Mouse (Mus musculus) cerebellum, adult 11 months (tissue): ENCODE data around the gene Egr4.

Source experiments
- DNase-seq: peaks from one replicate; pipeline ENCODE4 v3.0.0; 2022

Egr4 gene

DNA sequence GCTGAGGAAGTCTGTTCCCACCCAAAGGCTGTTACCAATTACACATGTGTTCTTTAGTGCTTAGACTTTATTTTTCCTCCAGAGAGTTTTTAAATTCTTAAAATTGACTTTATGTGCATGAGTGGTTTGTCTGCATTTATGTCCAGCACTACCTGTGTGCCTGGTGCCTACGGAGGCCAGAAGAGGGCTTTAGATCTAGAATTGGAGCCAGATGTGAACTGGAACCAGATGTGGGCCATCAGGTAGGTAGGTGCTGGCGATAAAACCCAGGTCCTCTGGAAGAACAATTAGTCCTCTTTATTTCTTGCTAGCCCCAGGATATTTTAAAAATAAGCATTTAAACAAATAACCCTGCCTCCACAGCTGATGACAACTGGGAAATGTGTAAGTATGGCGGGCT is 21.8 kb downstream of the Egr4 start:
- no peak for DNase-seq

DNA sequence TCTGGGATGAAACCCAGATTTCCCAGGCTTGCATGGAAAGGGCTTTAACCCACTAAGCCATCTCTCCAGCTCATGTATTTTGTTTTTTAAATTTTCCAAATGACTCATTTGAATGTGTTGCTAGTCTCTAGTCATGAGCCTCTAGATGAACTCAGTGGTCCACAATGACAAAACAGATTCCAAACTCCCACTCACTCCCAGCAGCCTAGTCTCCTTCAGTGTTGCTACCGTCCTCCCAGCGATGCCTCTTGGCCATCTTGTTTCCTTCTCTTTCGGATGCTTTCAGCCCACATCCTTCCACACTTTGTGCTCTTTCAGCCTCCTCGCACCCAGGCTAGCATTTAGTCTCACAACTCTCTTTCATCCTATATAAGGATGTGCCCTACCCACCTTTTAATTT is 23.1 kb downstream of the Egr4 start:
- DNase-seq = no peak

DNA sequence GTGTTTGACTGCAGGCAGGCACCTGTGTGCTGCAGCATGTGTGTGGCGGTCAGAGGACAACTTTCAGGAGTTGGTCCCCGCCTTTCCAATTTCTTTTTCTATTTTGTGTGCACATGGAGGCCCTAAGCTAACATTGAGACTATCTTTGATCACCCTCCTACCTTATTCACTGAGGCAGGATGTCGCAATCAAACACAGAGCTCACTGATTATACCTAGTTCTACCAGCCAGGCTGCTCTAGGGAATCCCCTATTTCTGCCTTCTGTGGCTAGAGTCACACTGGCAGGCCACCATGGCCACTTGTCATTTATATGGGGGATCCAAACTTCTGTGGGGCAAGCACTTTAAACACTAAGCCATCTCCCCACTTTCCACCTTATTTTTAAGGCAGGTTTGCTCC is 23.7 kb downstream of the Egr4 start:
- no peak for DNase-seq

DNA sequence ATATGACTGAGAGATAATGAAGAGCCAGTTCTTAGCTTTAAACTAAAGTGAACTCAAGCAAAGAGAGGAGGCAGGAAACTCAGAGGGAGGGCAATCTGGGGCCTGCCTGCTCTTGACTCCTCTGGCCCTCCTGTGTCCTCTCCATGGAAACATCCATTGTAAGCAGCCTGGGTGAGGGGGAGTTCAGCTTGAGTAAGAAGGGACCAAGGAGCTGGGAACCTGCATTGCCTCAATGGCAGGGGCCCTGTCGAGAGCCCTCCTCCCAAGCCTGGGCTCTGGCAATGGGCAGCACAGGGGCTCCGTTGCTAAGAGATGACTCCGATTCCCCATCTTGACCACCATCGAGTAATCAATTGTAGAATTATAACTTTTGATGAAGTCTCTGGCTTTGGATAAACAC is 24.9 kb downstream of the Egr4 start:
- no peak for DNase-seq

DNA sequence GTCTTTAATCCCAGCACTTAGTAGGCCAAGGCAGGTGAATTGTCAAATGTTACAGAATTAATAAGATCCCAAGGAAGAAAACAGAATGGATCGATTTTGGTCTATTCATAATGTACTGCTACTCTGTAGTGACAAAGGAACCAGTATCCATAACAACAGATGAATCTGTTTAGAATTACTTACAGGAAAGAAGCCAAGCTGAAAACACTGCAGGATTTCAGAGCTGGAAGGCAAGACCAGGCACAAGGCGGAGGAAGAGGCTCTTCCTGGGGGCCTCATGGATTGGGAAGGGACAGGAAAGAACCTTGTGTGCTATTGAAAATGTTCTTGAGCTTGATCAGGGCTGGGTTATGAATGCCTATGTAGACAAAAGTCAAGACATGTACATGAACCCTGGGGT is 27.7 kb downstream of the Egr4 start:
- no peak for DNase-seq

DNA sequence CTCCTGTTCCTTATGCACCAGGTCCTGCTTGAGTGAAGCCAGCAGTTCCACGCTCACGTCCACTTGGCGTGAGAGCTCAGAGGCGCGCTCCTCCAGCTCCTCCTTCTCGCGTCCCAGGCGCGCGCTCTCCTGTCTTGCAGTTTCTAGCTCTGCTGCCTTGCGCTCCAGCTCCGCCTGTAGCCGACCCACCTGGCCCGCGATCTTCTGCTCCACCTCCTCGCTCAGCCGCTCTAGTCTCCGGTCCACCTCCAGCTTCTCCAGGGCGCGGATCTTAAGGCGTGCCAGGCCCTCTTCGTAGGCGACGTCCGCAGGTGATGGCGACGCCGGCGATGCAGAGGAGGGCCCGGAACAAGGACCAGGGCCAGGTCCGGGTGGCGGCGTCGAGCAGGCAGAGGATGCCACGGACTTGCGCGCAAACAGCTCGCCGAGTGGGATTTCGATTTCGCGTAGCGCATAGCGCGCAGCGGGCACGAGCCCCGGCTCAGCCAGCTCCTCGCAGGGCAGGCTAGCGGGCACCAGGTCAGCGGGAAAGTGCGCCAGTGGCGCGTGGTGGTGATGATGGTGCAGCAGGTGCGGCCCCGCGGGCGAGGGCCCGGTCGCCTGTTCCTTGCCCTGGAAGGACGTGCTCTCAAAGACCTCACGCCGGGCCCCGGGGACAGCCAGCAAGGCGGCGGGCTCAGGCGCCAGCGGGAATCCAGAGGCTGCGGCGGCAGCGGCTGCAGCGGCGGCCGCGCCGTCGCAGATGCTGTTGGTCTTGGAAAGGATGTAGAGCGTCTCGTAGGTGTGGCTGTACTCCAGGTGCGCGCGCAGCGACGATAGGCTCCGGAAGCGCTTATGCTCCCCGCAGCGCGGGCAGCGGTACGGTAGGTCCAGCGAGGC is 29.3 kb downstream of the Egr4 start:
- peak; percentile 36 for DNase-seq

DNA sequence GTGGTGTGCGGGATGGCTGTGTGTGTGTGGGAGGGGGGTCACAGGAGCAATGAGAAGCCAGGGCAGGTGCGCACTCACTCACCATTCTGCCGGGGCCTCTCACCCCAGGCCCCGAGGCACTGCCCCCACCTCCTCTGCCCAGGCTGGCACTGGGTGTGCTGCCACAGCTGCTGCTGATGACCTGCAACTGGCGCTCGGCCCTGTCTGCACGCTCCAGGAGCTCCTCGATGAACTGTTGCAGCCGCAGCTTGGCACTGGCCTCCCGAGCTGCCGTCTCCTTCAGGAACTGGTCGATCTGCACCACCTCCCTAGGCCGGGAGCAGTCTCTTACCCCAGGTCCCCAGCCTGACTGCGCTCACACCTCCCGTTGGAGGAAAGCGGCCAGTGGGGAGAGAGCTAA is 32.7 kb downstream of the Egr4 start:
- no peak for DNase-seq

DNA sequence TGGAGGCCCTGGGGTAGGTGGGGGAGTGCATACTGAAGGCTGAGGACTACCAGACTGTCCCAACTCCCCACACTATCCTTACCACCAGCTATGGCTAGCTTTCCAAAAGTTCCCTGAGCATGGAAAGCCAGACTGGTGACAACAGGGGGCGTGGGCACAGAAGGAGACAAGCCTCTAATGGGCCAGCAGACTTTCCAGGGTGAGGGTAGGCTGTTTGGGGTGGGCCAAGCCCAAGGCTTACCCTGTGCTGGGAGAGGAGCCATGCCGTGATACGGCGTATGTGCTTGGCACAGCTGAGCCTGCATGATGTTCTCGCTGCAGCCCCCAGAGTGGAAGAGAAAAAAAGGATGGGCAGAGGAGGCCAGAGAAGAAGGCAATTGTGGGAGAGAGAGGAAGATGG is 33.4 kb downstream of the Egr4 start:
- no peak for DNase-seq

DNA sequence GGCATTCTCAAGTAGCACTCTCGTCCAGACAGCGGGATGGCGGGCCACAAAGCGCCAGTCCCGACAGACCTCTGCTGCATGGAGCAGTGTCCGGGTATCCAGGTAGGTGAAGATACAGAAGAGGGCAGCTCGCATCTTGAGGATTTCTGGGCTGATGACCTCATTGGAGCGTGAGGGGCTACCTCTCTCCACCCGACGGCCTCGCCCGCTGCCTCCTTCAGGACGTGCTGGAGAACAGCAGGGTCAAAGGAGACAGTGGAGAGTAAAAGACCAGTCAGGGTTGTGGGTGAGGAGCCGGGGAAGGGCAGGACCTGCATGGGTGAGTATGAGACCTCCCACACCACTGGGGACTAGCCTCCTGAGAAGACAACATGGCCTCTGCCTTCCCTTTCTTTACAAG is 35.0 kb downstream of the Egr4 start:
- DNase-seq = no peak

DNA sequence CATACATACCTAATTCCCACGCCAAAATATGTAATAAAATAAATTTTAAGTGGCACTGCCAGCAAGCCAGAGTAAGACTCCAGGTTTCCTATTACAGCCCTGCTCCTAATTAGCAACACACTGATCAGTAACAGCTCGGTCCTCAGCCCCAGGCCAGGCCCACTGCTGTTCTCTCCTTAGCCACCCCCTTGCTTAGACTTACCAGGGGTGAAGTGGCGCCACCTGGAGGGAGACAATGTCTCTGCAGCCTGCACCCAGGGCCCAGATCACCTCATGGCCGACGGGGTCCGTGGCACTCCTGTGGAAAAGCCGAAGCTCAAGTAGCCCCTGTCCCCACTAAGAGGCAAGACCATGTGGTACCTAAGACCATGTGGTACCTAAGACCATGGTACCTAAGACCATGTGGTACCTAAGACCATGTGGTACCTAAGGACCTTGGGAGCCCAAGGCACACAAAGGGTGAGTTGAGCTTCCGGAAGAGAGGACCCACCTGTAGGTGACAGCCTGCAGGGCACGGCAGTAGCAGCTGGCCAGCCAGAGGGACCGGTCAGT is 35.9 kb downstream of the Egr4 start:
- no peak for DNase-seq

DNA sequence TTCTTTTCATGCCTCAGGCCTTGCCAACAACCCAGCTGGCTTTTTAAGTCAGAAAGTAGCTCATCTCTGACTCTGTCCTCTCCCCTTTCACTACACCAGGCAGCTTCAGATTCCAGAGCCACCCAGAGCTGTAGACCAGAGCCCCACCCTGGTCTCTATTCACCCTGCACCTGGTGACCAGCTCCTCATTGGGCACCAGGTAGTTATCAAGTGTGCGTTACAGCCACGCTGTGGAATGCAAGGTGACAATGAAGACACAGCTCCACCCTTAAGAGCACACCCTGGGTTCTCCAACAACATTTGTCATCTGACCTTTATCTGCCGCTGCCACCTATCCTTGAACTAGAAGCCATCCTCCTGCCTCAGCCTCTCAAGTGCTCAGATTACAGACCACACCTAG is 37.8 kb downstream of the Egr4 start:
- no peak for DNase-seq

DNA sequence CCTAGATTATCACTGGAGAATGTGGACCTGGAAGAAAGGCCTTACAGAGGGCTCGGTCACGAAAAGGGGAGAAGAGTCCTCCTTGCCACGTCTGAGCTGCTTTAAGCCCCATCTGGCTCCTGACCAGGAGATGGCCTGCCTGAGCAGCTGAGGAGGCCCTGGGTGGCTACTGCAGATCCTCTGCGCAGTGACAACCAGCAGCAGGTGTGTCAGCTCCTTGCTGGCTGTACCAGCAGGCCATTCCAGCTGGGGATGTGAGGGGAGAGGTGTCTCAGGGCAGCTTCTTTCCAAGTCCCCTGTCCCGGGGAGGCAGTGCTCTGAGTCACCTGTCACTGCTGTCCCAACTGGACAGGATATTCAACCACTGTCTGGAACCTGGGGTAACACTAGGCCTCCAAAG is 40.8 kb downstream of the Egr4 start:
- DNase-seq = no peak

DNA sequence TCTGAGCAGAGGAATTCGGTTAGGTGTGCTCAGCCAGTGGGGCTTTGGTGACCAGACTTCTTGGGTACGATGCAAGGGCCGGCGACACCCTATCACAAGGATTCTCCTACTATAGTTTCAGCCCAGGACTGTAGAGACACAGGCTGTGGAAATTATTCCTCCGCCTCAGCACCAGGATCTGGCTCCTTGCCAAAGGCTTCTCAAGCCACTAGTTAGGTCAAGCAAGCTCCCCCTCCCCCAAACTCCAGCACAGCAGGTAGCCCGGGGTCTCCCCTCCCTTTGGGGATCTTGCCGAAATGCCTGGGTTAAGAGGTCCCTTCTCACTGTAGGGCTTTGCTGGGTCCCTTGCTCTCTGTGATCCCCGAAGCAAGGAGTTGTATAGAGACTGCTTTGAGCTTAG is 41.4 kb downstream of the Egr4 start:
- DNase-seq = no peak

DNA sequence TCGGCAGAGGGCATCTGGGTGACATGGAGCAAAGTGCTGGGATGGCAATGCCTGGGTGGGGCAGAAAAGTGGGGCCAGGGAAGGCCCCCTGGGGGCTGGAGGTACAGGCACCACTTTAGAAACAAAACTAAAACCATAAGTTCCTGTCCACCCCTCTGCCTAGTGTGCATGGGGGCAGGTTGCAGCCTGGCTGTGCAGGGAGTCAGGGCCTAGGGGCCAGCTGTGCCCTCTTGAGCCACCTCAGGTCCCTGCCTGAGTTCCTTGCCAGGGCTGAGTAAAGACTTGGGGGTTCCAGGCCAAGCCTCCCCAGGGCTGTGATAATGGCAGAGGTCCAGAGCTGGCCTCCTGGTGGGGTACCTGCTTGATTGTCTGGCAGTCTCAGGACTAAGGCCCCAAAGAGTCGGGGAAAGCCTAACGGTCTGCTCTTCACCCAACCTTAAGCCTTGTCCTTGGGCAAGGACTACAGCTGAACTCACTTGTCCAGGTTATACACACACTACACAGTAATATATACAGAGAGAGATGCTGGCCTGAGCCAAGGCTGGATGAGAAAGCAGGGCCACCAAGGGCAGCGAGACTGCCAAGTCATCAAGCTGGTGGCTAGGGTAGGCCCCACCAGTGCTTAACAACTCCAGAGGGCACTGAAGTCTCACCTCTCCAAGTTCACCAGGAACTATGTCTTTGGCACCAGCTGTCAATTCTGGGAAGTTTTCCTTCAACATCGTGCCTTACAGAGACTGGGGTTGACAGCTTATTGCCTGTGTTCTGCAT is 43.5 kb downstream of the Egr4 start:
- no peak for DNase-seq

DNA sequence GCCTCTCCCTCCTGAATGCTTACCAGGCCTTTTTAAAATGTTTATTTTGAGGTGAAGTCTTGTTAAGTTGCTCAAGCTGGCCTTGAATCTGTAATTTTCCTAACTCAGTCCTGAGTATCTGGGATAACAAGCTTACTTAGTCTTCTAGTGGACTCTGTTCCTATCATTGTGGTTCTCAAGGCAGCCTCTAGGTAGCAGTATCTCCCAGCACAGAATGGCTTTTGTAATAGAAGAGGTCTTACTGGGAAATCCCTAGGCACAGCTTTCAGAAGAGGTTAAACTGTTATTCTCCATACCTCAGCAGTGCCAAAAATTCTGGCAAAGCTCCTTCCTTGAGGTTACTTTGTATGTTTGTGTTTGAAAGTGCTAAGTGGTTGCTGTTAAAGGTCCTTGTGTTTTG is 48.0 kb downstream of the Egr4 start:
- DNase-seq = no peak
